Mouse (Mus musculus): ENCODE measurements at regions not wholly inside any gene's neighbourhood (a gene's known extent, or its start where the extent isn't known, plus 50 kb on each side); places are given as distances from the start of the nearest gene placed in this dataset. TPM values are rescaled to one million over a fixed set of nuclear protein-coding genes. Genes with fewer than 3 reads are reported as not detected.

- Histone ChIP-seq H3K4me3 (replicated peaks) (no peak overlapping the region), H3K4me1 (replicated peaks) (no peaks in the 10 kb centered on the region), H3K27me3 (no peaks in the 10 kb centered on the region), H3K9ac (replicated peaks) (no peak overlapping the region), H3K9me3 (no peaks in the 10 kb centered on the region), H3K4me2 (replicated peaks) (no peak overlapping the region), H3K36me3 (no peaks in the 10 kb centered on the region), H3K27ac (no peak overlapping the region)
- 95% methylated on average over 2 of the region's 2 CpGs for WGBS
- ATAC-seq, result no peak
These were observed 191.4 kb downstream of the S1pr1 start for GRCm38 (mm10) chr3:115523515-115523914.

GRCm38 (mm10) chr3:115515645-115516044 is 199.2 kb downstream of the S1pr1 start:
- Histone ChIP-seq H3K36me3 (no peaks in the 10 kb centered on the region), H3K4me3 (replicated peaks) (no peak overlapping the region), H3K27me3 (no peaks in the 10 kb centered on the region), H3K27ac (no peak overlapping the region), H3K9me3 (no peaks in the 10 kb centered on the region), H3K4me1 (replicated peaks) (no peaks in the 10 kb centered on the region), H3K9ac (replicated peaks) (no peak overlapping the region), H3K4me2 (replicated peaks) (no peak overlapping the region)
- ATAC-seq, result no peak
- 90% methylated on average over 4 of the region's 4 CpGs for WGBS

DNA sequence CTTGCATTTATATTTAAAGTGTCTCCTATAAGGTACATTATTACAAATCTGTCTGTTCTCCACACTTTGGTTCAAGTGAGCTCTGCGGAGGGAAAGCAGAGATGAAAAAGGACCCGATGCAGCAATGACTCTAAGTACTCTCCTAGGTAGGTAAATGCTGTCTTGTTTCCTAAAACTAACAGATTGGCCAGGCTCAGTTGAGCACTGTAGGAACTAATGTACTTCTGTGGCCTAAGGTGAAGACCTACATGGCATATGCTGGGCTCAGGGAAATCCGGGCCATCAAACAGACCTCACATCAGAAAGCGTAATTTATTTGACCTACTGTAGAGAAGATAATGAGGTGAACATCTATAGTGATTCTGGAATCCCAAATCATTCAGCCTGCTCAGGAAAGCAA is 205.2 kb downstream of the S1pr1 start:
- H3K9me3 ChIP-seq, result no peaks in the 10 kb centered on the region
- WGBS, result 92% methylated on average over 4 of the region's 4 CpGs
- no peak for ATAC-seq
- H3K4me3 ChIP-seq (replicated peaks), result no peak overlapping the region
- no peaks in the 10 kb centered on the region for H3K36me3 ChIP-seq
- no peak overlapping the region for H3K27ac ChIP-seq
- no peak overlapping the region for H3K9ac ChIP-seq (replicated peaks)
- no peaks in the 10 kb centered on the region for H3K4me1 ChIP-seq (replicated peaks)
- H3K27me3 ChIP-seq, result no peaks in the 10 kb centered on the region
- H3K4me2 ChIP-seq (replicated peaks), result no peak overlapping the region

DNA sequence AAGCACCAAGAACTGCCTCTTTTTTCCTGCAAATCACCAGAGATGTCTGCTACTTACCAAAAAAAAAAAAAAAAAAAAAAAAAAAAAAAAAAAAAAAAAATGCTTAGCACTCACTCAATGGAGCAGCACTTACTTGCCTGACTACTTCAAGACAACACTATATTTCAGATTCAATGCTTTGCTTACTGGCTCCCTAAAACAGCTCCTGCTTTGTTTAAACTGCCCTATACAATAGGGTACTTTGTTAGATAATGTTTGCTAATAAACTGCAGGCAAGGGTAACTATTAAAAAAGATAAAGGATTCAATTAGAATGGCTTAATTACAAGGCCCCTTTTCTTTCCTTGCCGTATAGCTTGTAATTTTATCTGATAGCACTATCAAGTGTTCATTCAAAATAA is 217.5 kb downstream of the S1pr1 start:
- WGBS, result 55% methylated on average over 1 of the region's 1 CpGs
- H3K27me3 ChIP-seq, result no peaks in the 10 kb centered on the region
- no peak overlapping the region for H3K9ac ChIP-seq (replicated peaks)
- H3K4me2 ChIP-seq (replicated peaks), result no peak overlapping the region
- H3K9me3 ChIP-seq, result no peaks in the 10 kb centered on the region
- no peaks in the 10 kb centered on the region for H3K36me3 ChIP-seq
- ATAC-seq, result no peak
- H3K27ac ChIP-seq, result no peak overlapping the region
- H3K4me3 ChIP-seq (replicated peaks), result no peak overlapping the region
- no peaks in the 10 kb centered on the region for H3K4me1 ChIP-seq (replicated peaks)

DNA sequence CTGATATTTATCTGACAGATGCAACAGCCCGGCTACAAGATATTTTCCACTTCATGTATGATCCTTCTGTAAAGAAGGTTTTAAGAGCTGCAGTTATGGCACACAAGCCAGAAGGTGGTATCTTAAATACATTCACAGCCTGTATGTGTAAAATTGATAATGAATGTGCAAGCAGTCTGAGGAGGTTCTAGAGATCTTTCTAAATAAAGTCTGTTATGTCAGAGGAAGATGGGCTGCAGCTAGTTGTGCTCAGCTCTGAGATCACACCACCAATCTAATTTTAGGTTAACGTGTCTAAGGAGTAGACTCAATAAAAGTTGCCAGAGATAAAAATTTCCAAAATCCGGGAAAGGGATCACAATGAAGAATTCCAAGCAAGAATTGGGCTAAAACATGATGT is 218.8 kb downstream of the S1pr1 start:
- no peak overlapping the region for H3K9ac ChIP-seq (replicated peaks)
- ATAC-seq, result no peak
- WGBS, result 86% methylated on average over 3 of the region's 3 CpGs

GRCm38 (mm10) chr3:115495692-115496091 is 219.2 kb downstream of the S1pr1 start:
- ATAC-seq, result no peak
- no peaks in the 10 kb centered on the region for H3K36me3 ChIP-seq
- H3K4me2 ChIP-seq (replicated peaks), result no peak overlapping the region
- H3K27me3 ChIP-seq, result no peaks in the 10 kb centered on the region
- H3K4me1 ChIP-seq (replicated peaks), result no peaks in the 10 kb centered on the region
- H3K9ac ChIP-seq (replicated peaks), result no peak overlapping the region
- no peak overlapping the region for H3K27ac ChIP-seq
- H3K4me3 ChIP-seq (replicated peaks), result no peak overlapping the region
- H3K9me3 ChIP-seq, result no peaks in the 10 kb centered on the region

More for the DNA sequence above, 218.8 kb downstream of the S1pr1 start:
- no peaks in the 10 kb centered on the region for H3K27me3 ChIP-seq
- H3K27ac ChIP-seq, result no peak overlapping the region
- H3K4me2 ChIP-seq (replicated peaks), result no peak overlapping the region
- H3K9me3 ChIP-seq, result no peaks in the 10 kb centered on the region
- H3K4me1 ChIP-seq (replicated peaks), result no peaks in the 10 kb centered on the region
- no peak overlapping the region for H3K4me3 ChIP-seq (replicated peaks)
- no peaks in the 10 kb centered on the region for H3K36me3 ChIP-seq

DNA sequence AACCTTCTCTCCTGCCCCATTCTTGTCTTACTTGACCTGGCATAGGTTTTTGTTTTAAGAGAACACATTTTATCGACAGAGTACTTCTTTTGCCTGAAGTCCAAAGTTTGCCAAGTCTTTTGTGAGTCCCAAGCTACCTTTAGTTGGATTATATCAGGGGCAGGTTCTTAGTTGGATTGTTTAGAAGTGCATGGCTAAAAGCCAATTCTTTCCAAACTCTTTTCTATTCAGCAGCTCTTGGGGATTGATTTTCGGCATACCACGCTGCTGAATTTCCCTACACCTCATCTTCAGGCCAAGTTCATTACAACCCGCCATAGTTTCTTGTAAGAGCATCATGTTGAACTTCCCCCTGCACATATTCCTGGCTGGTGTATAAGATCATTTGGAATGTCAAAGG is 245.9 kb downstream of the S1pr1 start:
- Histone ChIP-seq H3K4me3 (replicated peaks) (no peak overlapping the region), H3K27ac (no peak overlapping the region), H3K4me1 (replicated peaks) (no peaks in the 10 kb centered on the region), H3K4me2 (replicated peaks) (no peak overlapping the region), H3K9me3 (no peaks in the 10 kb centered on the region), H3K9ac (replicated peaks) (no peak overlapping the region), H3K36me3 (no peaks in the 10 kb centered on the region), H3K27me3 (no peaks in the 10 kb centered on the region)
- no peak for ATAC-seq
- WGBS, result 85% methylated on average over 4 of the region's 4 CpGs

- 56% methylated on average over 2 of the region's 2 CpGs for WGBS
These were observed 247.0 kb downstream of the S1pr1 start for GRCm38 (mm10) chr3:115467850-115468249.

DNA sequence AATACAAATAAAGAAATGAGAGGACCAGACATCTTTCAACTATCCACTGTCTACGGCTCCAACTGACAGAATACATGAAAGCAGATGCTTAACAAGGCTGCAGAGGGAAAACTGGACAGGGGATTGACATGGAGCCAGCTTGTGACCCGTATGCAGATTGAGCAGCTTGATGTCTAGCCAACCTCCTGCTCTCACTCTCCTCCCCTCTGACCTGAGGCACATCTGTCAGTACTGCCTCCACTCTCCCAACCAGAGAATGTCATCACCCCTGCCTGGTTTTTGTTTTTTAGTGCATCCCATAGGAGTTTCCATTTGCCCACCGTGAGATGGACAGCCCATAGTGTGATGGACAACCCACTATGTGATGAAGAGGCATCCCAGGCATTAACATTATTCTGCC is 252.2 kb downstream of the S1pr1 start:
- no peaks in the 10 kb centered on the region for H3K27me3 ChIP-seq
- H3K9me3 ChIP-seq, result no peaks in the 10 kb centered on the region
- H3K27ac ChIP-seq, result no peak overlapping the region
- 72% methylated on average over 3 of the region's 3 CpGs for WGBS
- no peak for ATAC-seq
- no peak overlapping the region for H3K4me3 ChIP-seq (replicated peaks)
- no peaks in the 10 kb centered on the region for H3K4me1 ChIP-seq (replicated peaks)
- H3K4me2 ChIP-seq (replicated peaks), result no peak overlapping the region
- no peak overlapping the region for H3K9ac ChIP-seq (replicated peaks)
- no peaks in the 10 kb centered on the region for H3K36me3 ChIP-seq

More at GRCm38 (mm10) chr3:115467850-115468249, 247.0 kb downstream of the S1pr1 start:
- Histone ChIP-seq H3K4me1 (replicated peaks) (no peaks in the 10 kb centered on the region), H3K36me3 (no peaks in the 10 kb centered on the region), H3K4me2 (replicated peaks) (no peak overlapping the region), H3K9ac (replicated peaks) (no peak overlapping the region), H3K27me3 (no peaks in the 10 kb centered on the region), H3K27ac (no peak overlapping the region), H3K4me3 (replicated peaks) (no peak overlapping the region), H3K9me3 (no peaks in the 10 kb centered on the region)
- no peak for ATAC-seq

Small RNA genes lying in the stretch of these regions (microRNA-seq; reads per million reads assigned to microRNA genes)
- not detected for gene Gm25347

Measured in midbrain, embryonic 13.5 days (tissue).